Mouse (Mus musculus): ENCODE measurements around the gene Nmral1. TPM values are rescaled to one million over a fixed set of nuclear protein-coding genes. Genes with fewer than 3 reads are reported as not detected.

The Nmral1 gene
- total and polyA plus RNA-seq, 2 experiments from 2014 or later: 31.8 to 33.1 TPM

DNA sequence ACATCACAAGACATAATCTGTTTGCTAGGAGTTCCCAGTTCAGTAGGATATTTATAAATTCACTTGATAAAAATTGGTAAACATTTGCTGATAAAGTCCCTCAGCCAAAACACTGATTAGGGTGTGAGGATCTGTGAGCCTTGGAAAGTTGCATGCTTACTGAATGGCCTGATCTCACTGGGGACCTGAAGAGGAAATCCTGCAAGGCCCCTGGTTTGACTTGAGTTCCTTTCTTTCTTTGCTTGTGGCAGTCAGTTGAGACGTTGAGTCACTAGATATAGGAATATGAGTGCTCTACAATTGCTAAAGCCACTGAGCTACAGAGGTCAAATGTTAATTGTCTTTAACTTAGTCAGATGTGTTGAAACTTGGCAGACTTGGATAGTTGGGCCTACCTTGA is 8.8 kb upstream of the Nmral1 start:
- no peaks in the 10 kb centered on the region for H3K9me3 ChIP-seq (ENCODE audit: low read length)
- no peak for TF ChIP-seq CTCF (IDR thresholded peaks at IDR 0.05; ENCODE audit: low read depth)
- H3K4me1 ChIP-seq (ENCODE audit: insufficient read depth, low read length): no peaks in the 10 kb centered on the region
- no peak overlapping the region for H3K27ac ChIP-seq
- H3K9ac ChIP-seq (replicated peaks; ENCODE audit: low read length): no peak overlapping the region
- H3K27me3 ChIP-seq (ENCODE audit: insufficient read depth, low read length): no peaks in the 10 kb centered on the region
- DNase-seq (ENCODE audit: low spot score) (no peak), ATAC-seq (no peak)
- 71% methylated on average over 1 of the region's 1 CpGs for WGBS
- no peaks in the 10 kb centered on the region for H3K36me3 ChIP-seq (ENCODE audit: insufficient read depth, low read length)
- H3K4me3 ChIP-seq (ENCODE audit: low read length): no peak overlapping the region
- H3K4me2 ChIP-seq (ENCODE audit: low read depth, low read length): no peak overlapping the region

DNA sequence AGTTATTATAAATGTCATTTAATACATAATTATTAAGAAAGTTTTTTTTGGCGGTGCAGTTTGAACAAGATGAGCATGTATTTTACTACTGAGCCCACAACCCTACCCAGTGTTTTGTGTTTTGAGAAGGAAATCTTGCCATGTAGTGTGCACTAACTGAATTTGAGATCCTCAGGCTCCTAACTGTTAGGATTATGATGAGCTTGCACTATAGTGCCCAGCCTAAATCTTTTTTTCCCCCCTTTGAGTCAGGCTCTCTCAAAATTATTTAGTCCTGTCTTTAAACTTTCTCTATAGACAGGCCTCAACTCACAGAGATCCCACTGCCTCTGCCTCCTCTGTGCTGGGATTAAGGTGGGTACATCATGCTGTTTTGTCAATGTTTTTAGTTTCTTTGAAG is 8.4 kb upstream of the Nmral1 start:
- Histone ChIP-seq H3K27ac (no peak overlapping the region), H3K9me3 (ENCODE audit: low read length) (no peaks in the 10 kb centered on the region), H3K27me3 (ENCODE audit: insufficient read depth, low read length) (no peaks in the 10 kb centered on the region), H3K4me2 (ENCODE audit: low read depth, low read length) (peak overlapping the region; percentile 87), H3K36me3 (ENCODE audit: insufficient read depth, low read length) (no peaks in the 10 kb centered on the region), H3K4me1 (ENCODE audit: insufficient read depth, low read length) (no peaks in the 10 kb centered on the region), H3K9ac (replicated peaks; ENCODE audit: low read length) (no peak overlapping the region), H3K4me3 (ENCODE audit: low read length) (no peak overlapping the region; the same call in 1 of the 2 replicates)
- ATAC-seq (no peak), DNase-seq (ENCODE audit: low spot score) (no peak)
- TF ChIP-seq CTCF (IDR thresholded peaks at IDR 0.05; ENCODE audit: low read depth): no peak
- 95% methylated on average over 1 of the region's 1 CpGs for WGBS

DNA sequence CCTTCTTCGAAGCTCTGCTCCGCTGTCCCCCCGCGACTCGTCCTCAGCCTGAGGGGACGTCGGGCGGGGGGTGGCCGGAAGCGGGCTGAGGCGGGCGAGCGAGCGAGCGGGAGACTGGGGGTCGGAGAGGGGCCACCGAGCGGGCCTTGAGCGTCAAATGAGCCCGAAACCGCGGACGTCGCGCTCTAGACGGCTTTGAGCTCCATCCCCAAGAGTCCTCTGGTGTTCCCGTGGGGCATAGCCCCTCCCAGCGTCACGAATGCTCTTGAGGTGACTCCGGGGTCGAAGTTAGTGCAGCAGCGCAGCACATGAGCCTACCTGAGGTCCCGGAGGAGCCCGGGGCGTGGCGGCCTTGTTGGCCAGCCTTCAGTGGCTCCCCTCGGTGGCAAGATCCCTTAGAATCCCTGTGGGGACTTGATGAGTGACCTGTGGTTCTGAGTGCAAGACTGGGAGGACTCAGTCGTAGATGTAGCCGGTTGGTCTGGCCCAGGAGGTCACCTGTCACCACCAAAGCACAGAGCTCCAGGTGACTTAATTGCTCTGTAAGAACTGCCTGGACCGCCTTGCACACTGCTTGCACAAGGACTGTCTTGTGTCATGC is 7.5 kb upstream of the Nmral1 start:
- WGBS: under 1% methylated on average over 39 of the region's 40 CpGs
- no peaks in the 10 kb centered on the region for H3K9me3 ChIP-seq (ENCODE audit: low read length)
- no peak for TF ChIP-seq CTCF (IDR thresholded peaks at IDR 0.05; ENCODE audit: low read depth)
- H3K4me3 ChIP-seq (ENCODE audit: low read length): peak overlapping the region; percentile 91
- H3K4me2 ChIP-seq (ENCODE audit: low read depth, low read length): peak overlapping the region; percentile 87
- H3K9ac ChIP-seq (replicated peaks; ENCODE audit: low read length): peak overlapping the region; percentile 88
- no peak for DNase-seq (ENCODE audit: low spot score)
- H3K36me3 ChIP-seq (ENCODE audit: insufficient read depth, low read length): no peaks in the 10 kb centered on the region
- H3K27me3 ChIP-seq (ENCODE audit: insufficient read depth, low read length): no peaks in the 10 kb centered on the region
- H3K4me1 ChIP-seq (ENCODE audit: insufficient read depth, low read length): no peaks in the 10 kb centered on the region
- peak overlapping the region; percentile 74 for H3K27ac ChIP-seq
- ATAC-seq: no peak; the same call in 1 of the 2 replicates

DNA sequence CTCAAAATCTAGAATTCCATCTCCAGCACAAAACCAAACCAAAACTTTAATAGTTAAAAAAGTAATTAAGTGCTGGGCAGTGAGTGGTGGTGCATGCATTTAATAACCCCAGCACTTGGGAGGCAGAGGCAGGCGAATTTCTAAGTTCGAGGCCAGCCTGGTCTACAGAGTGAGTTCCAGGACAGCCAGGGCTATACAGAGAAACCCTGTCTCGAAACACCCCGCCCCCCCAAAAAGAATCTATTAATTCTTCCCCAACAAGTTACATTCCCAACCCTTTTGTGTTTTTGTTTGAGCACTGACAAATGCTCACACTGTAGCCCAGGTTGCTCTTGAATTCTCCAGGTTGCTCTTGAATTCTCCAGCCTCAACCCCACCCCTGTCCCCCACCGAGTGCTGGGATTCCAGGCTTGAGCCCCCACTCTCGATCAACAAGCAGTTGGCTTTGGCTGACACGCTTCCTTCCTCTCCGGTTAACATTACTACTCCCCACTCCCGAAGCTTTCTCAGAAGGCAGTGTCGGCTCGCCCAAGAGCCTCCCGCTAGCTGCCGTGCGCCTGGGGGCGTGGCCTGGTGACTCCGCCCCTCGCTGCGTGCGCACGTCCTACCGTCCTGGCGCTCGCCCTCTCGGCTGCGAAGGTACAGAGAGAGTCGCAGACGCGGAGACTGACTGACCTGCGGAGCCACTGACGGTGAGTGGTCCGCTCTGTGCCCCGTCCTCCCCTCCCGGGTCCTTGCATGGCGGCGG is 6.8 kb upstream of the Nmral1 start, which contains the start of gene Hmox2:
Gene Hmox2 (plus strand): TSS at position 582 of the 748 bp plus-strand sequence.
- no peaks in the 10 kb centered on the region for H3K36me3 ChIP-seq (ENCODE audit: insufficient read depth, low read length)
- 5% methylated on average over 35 of the region's 35 CpGs for WGBS
- H3K9me3 ChIP-seq (ENCODE audit: low read length): no peaks in the 10 kb centered on the region
- H3K27ac ChIP-seq: peak within 1 kb of the TSS; percentile 74
- peak within 1 kb of the TSS; percentile 88 for H3K9ac ChIP-seq (replicated peaks; ENCODE audit: low read length)
- H3K4me1 ChIP-seq (ENCODE audit: insufficient read depth, low read length): no peaks in the 10 kb centered on the region
- peak within 1 kb of the TSS; percentile 91 for H3K4me3 ChIP-seq (ENCODE audit: low read length)
- peak; percentile 95 for DNase-seq (ENCODE audit: low spot score)
- TF ChIP-seq CTCF (IDR thresholded peaks at IDR 0.05; ENCODE audit: low read depth): no peak
- H3K27me3 ChIP-seq (ENCODE audit: insufficient read depth, low read length): no peaks in the 10 kb centered on the region
- ATAC-seq: peak; percentile 97
- peak within 1 kb of the TSS; percentile 87 for H3K4me2 ChIP-seq (ENCODE audit: low read depth, low read length)

DNA sequence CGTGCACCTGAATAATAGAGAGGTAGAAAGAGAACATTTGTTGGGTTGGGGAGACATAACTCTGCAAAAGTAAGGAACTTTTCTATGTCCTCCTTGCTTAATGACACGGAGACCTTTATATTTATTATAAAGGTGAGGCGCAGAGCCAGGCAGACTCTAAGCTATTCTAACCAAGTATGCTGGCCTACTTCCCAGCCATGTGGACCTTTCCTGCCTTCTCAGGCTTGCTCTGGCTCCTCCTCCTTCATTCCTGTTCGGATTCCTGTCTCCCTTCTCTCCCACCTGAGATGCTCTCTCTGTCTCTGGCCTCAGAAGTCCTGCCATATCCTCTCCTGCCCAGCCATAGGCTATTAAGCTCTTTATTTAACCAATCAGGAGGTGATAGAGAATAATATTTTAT is 6.1 kb upstream of the Nmral1 start:
- Histone ChIP-seq H3K4me1 (ENCODE audit: insufficient read depth, low read length) (no peaks in the 10 kb centered on the region), H3K27ac (no peak overlapping the region), H3K9me3 (ENCODE audit: low read length) (no peaks in the 10 kb centered on the region), H3K27me3 (ENCODE audit: insufficient read depth, low read length) (no peaks in the 10 kb centered on the region), H3K36me3 (ENCODE audit: insufficient read depth, low read length) (no peaks in the 10 kb centered on the region), H3K4me2 (ENCODE audit: low read depth, low read length) (no peak overlapping the region), H3K4me3 (ENCODE audit: low read length) (no peak overlapping the region), H3K9ac (replicated peaks; ENCODE audit: low read length) (no peak overlapping the region)
- no peak for TF ChIP-seq CTCF (IDR thresholded peaks at IDR 0.05; ENCODE audit: low read depth)
- ATAC-seq (no peak), DNase-seq (ENCODE audit: low spot score) (no peak)
- WGBS: 75% methylated on average over 4 of the region's 4 CpGs

DNA sequence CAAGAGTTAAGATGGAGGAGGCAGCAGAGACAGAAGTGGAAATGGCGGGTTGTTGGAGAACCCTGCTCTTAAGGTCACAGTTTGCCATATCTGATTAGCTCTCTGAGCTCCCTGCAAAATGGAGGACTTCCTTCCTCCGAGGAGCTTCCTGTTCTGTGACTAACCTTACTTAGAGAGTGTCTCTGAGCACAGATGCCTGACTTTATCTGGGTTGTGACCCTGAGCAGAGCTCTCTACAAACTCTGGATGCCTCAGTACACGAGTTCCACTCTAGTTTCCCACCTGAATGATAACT is 3.7 kb upstream of the Nmral1 start:
- Histone ChIP-seq H3K4me3 (ENCODE audit: low read length) (no peak overlapping the region), H3K27ac (no peak overlapping the region), H3K27me3 (ENCODE audit: insufficient read depth, low read length) (no peaks in the 10 kb centered on the region), H3K4me1 (ENCODE audit: insufficient read depth, low read length) (no peaks in the 10 kb centered on the region), H3K36me3 (ENCODE audit: insufficient read depth, low read length) (no peaks in the 10 kb centered on the region), H3K9ac (replicated peaks; ENCODE audit: low read length) (no peak overlapping the region), H3K9me3 (ENCODE audit: low read length) (no peaks in the 10 kb centered on the region), H3K4me2 (ENCODE audit: low read depth, low read length) (no peak overlapping the region)
- DNase-seq (ENCODE audit: low spot score) (no peak), ATAC-seq (no peak)
- 76% methylated on average over 3 of the region's 3 CpGs for WGBS
- TF ChIP-seq CTCF (IDR thresholded peaks at IDR 0.05; ENCODE audit: low read depth): no peak

Data from hindbrain, postnatal 0 days (tissue).